Mouse (Mus musculus) right cerebral cortex, postnatal 25 days (tissue): Measurements from ENCODE around the gene Slc5a4a.

ENCODE experiments used
- DNase-seq: peaks from one replicate; pipeline ENCODE4 v3.0.0; 2022

Slc5a4a gene

DNA sequence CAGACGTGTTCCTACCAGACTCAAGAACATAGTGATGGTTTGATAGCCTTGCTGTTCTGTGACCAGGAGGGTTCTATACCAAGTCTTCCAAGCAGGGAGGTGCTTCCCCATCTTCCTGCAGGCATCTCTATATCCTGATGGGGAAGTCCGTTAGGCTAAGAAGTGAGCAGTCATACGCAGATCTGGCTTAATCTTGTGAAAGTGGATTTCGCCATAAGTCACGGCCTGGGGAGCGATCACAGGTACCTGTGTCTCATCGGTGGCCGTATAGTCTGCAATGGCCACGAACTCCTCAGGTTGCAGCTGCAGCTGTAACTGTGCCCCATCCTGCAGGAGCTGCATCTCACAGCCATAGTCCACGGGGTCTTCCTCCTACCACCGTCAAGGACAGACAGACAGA lies 78.7 kb downstream of the Slc5a4a start:
- no peak for DNase-seq

- no peak for DNase-seq
Observed at GRCm38 (mm10) chr10:76229627-76230026, 82.4 kb downstream of the Slc5a4a start.

DNA sequence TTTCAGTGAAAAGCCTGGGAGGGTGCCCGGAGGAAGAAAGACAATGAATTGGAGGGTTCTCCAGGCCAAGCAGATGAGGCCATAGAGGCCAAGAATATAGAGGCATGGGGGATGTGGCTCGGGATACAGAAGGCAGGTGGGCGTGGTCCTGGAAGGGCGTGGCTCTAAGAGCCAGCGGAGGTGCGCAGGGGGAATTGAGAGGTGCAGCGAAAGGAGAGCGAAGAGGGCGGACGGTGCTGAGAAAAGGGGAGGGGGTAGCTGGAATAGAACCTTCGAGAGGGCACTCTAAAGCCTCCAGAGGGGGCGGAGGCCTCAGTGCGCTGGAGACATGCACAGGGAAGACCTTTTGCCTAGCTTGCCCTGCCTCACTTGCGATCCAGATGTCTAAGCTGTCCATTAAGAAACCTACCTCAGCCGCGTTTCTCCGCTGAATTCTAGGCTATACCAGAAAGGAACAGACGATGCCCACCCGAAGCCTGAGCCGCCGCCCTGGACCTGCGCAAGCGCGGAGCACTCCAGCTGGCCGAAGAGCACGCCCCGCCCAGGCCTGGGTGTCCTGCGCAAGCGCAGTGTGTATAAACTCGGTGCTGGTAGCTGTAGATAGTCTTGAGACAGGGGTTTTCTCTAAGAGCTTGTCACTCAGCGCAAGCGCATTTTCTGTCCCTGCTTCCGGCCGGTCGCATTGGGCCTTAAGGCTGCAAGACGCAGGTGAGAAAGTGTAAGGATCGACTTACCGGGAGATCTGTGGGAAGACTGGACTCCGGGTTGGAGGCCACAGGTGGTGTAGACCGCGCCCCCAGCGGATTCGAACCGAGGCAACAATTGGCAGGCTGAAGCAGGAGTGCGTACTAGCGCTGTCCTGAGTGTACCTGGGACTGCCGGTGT lies 90.3 kb downstream of the Slc5a4a start, which contains the start of gene Prmt2:
Gene Prmt2 (minus strand): TSS at position 525 of the 885 bp plus-strand sequence.
- DNase-seq = peak; percentile 90
